Mouse (Mus musculus) midbrain, embryonic 14.5 days (tissue): Measurements from ENCODE around the gene Pes1. TPM values are rescaled to one million over a fixed set of nuclear protein-coding genes. Genes with fewer than 3 reads are reported as not detected.
A peak's percentile ranks its signal among the peaks of the same experiment; 100 is the strongest.
"Not testable (repeated sequence)": the region's sequence is repeated elsewhere in the genome, so short reads cannot be mapped to it uniquely, and the experiment has no call there.

Experiments used
- ATAC-seq: fragments of 200-750 bp; cut with Nextera tagmentation; 2 replicates; pipeline ENCODE4 v1.8.0; 2017; ENCODE audit warnings: moderate number of reproducible peaks, moderate library complexity; ENCODE audit not compliant: low FRiP score, low TSS enrichment
- DNase-seq: peaks from one replicate; pipeline ENCODE4 v3.0.0-alpha.2; 2015
- H3K27ac ChIP-seq: fragments of 300-500 bp; sonication (generic); replicated peaks from 2 replicates; pipeline ENCODE4 v1.5.1; 2014; ENCODE audit warnings: mild to moderate bottlenecking, low read depth, low read length, moderate library complexity
- H3K27me3 ChIP-seq: fragments of 300-500 bp; sonication (generic); 2 replicates; pipeline ENCODE4 v1.6.1; 2014; ENCODE audit warnings: low read length, control low read depth, mixed read lengths; ENCODE audit not compliant: control insufficient read depth, insufficient read depth
- H3K36me3 ChIP-seq: fragments of 300-500 bp; sonication (generic); 2 replicates; pipeline ENCODE4 v1.6.1; 2014; ENCODE audit warnings: low read length, control low read depth; ENCODE audit not compliant: control insufficient read depth, insufficient read depth
- H3K4me1 ChIP-seq: fragments of 300-500 bp; sonication (generic); 2 replicates; pipeline ENCODE4 v1.6.1; 2014; ENCODE audit warnings: mild to moderate bottlenecking, antibody characterized with exemption, low read length, control low read depth; ENCODE audit not compliant: control insufficient read depth, insufficient read depth
- H3K4me2 ChIP-seq: fragments of 300-500 bp; sonication (generic); 2 replicates; pipeline ENCODE4 v1.6.1; 2014; ENCODE audit warnings: mild to moderate bottlenecking, low read length, moderate library complexity
- H3K4me3 ChIP-seq: fragments of 300-500 bp; sonication (generic); replicated peaks from 2 replicates; pipeline ENCODE4 v1.5.1; 2014; ENCODE audit warnings: low read depth, low read length
- H3K9ac ChIP-seq: fragments of 300-500 bp; sonication (generic); replicated peaks from 2 replicates; pipeline ENCODE4 v1.6.1; 2014; ENCODE audit warnings: mild to moderate bottlenecking, low read length, moderate library complexity
- H3K9me3 ChIP-seq: fragments of 300-500 bp; sonication (generic); 2 replicates; pipeline ENCODE4 v1.6.1; 2016; ENCODE audit warnings: low read length, control low read depth, mixed read lengths; ENCODE audit not compliant: control insufficient read depth
- WGBS: fragments of 180-500 bp; shearing (Covaris S2); extraction: QIAGEN DNeasy Blood & Tissue Kit; methylation state at CpG from one replicate; pipeline ENCODE4 v1.1.7; 2014; 5-methylcytosine and 5-hydroxymethylcytosine counted together
- polyA plus RNA-seq: library from polyadenylated mRNA; unstranded; fragments of >200 nt; fragmentation: Nextera tagmentation; extraction: Ambion mirVana; gene quantifications from 2 replicates; pipeline ENCODE4 v1.2.1, GENCODE M21; 2014

Pes1 gene
- polyA plus RNA-seq, 1 experiment from 2014 or later, result 54.4 TPM

DNA sequence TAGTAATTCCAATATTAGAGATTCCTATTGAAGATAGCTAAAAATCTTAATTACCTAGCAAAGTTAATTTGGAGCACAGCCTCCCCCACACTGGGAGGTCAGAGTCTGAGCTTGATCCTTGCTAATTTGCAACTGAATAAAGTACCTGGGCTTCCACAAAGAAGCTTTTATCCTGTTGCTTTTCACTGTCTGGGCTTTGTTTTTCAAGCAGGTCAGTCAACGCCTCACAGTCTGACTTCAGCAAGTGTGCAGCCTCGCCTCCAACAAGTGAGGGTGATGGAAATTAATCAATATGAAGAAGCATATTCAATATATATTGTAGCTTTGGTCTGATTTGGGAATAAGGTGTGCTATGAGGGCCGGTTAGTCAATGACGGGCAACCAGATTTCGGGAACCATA is 8.9 kb upstream of the Pes1 start:
- H3K4me1 ChIP-seq, H3K27me3 ChIP-seq, H3K27ac ChIP-seq, DNase-seq, ATAC-seq, H3K36me3 ChIP-seq, H3K4me2 ChIP-seq, H3K9ac ChIP-seq, H3K9me3 ChIP-seq, H3K4me3 ChIP-seq: not testable (repeated sequence)
- WGBS, result 82% methylated on average over 5 of the region's 5 CpGs

DNA sequence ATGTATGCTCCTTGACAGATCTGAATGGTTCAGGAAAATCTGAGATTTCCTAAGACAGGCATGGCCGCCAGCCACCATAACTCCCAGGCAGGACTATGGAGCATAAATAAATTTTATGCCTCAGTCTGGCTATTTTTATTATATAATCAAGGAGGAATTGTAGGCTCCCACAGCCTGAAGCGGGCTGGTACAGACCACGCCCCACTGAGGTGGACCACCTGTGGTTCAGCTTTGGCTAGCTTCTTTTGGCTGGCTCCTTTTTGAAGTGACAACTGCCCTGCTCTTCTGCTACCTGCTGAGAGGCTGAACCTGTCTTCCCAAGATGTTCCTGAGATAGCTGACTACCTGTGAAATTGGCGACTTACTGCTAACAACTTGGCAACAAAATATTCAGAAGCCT is 8.4 kb upstream of the Pes1 start:
- not testable (repeated sequence) for H3K4me1 ChIP-seq, H3K36me3 ChIP-seq, ATAC-seq, H3K4me2 ChIP-seq, H3K27ac ChIP-seq, H3K9me3 ChIP-seq, H3K4me3 ChIP-seq, H3K9ac ChIP-seq, H3K27me3 ChIP-seq, DNase-seq
- WGBS, result 83% methylated on average over 4 of the region's 4 CpGs

DNA sequence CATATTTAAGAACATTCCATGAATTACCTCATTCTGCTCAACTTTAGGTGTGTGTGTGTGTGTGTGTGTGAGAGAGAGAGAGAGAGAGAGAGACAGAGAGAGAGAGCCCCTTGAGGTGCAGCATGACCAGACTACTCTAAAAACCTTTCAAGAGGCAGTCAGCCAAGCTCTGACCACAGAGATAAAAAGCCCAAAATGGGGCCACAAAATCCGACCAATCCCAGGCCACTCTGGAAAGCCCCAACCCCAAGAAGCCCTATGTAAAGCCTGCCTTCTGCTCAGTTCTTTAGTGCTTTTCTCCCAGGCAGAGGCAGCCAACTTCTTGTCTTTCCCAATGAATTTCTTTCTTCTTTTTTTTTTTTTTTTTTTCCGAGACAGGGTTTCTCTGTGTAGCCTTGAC is 2.9 kb upstream of the Pes1 start:
- Histone ChIP-seq H3K27me3 (no peaks in the 10 kb centered on the region), H3K4me2 (no peak overlapping the region), H3K36me3 (no peaks in the 10 kb centered on the region), H3K4me3 (no peak overlapping the region), H3K27ac (no peak overlapping the region), H3K9ac (no peak overlapping the region), H3K9me3 (no peaks in the 10 kb centered on the region), H3K4me1 (peaks cover 11% of the 10 kb centered on the region)
- no peak for ATAC-seq
- no peak for DNase-seq
- 55% methylated on average over 2 of the region's 2 CpGs for WGBS

DNA sequence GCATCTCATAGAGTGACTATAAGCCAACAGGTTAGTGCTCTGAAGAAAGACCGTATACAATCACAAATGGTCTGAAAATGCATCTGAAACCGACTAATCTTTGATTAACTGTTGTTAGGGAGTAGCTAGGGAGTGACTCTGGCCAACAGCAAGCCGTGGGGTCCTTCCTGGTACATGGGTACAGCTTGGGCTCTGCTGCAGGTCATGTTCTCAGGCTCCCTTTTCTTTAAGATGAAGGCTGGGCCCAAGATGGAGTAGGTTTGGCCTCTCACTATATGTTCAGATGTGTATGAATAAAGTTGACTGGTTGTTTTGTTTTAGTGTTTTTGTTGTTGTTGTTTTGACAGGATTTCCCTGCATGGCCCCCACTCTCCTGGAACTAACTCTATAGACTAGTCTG is 2.0 kb upstream of the Pes1 start:
- ATAC-seq, result no peak
- 66% methylated on average over 3 of the region's 3 CpGs for WGBS

DNA sequence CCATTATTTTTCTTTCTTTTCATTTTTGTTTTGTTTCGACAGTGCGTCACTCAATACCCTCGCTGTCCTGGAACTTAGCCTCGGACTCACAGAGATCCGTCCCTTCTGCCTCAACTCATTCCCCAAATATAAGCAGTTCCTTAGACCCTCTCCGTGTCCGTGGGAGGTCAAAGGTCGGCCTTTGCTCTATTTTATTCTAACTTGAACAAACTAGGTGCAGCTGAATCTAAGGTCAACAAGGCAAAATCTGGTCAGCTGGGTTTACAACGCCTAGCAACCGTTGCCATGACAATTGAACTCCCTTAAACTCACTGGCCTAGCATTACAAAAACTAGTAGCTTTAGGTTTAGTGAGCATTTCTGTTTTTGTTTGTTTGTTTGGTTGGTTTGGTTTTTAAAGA is 620 bp upstream of the Pes1 start:
- Histone ChIP-seq H3K4me2 (peak overlapping the region; percentile 68), H3K9ac (peak overlapping the region; percentile 68; the same call in 1 of the 2 replicates), H3K27ac (no peak overlapping the region), H3K4me1 (peaks cover 11% of the 10 kb centered on the region), H3K27me3 (no peaks in the 10 kb centered on the region), H3K9me3 (no peaks in the 10 kb centered on the region), H3K36me3 (peaks cover 5% of the 10 kb centered on the region; the same call in 1 of the 2 replicates), H3K4me3 (peak overlapping the region; percentile 76)
- DNase-seq (no peak), ATAC-seq (no peak)
- WGBS, result 80% methylated on average over 10 of the region's 10 CpGs

More for the DNA sequence above, 2.0 kb upstream of the Pes1 start:
- no peaks in the 10 kb centered on the region for H3K9me3 ChIP-seq
- H3K9ac ChIP-seq, result no peak overlapping the region
- H3K4me2 ChIP-seq, result no peak overlapping the region
- H3K27ac ChIP-seq, result no peak overlapping the region
- H3K4me1 ChIP-seq, result peaks cover 11% of the 10 kb centered on the region
- H3K4me3 ChIP-seq, result no peak overlapping the region
- DNase-seq, result no peak
- H3K36me3 ChIP-seq, result no peaks in the 10 kb centered on the region
- no peaks in the 10 kb centered on the region for H3K27me3 ChIP-seq

- Histone ChIP-seq H3K4me3 (peak overlapping the region; percentile 76), H3K36me3 (peaks cover 19% of the 10 kb centered on the region), H3K9ac (peak overlapping the region; percentile 68), H3K4me1 (peaks cover 11% of the 10 kb centered on the region), H3K9me3 (no peaks in the 10 kb centered on the region), H3K4me2 (peak overlapping the region; percentile 68), H3K27ac (peak overlapping the region; percentile 52; the same call in 1 of the 2 replicates), H3K27me3 (no peaks in the 10 kb centered on the region)
- 13% methylated on average over 11 of the region's 11 CpGs for WGBS
- no peak for DNase-seq
- ATAC-seq, result no peak
These were observed 819 bp downstream of the Pes1 start for GRCm38 (mm10) chr11:3964416-3965172.

DNA sequence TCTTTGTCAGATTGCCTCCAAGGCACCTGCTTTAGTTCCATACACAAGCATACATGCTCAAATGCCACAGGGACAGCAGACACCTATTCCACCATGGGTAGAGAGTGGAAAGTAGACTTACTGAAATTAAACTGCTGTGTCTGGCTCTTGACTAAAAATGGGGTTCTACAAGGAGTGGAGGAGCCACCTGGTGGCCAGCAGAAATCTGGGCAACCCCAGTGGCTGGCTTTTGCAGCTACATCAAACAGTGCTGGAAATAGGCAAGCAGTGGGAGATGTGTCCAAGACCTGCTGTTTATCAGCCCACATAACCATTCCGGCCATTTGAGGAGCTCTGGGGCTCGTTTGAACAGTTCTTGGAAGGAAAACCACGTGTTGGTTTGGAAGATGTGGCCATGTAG is 6.1 kb downstream of the Pes1 start:
- no peak overlapping the region for H3K4me3 ChIP-seq
- H3K4me2 ChIP-seq, result no peak overlapping the region
- ATAC-seq (no peak), DNase-seq (no peak)
- peaks cover 72% of the 10 kb centered on the region for H3K36me3 ChIP-seq
- no peaks in the 10 kb centered on the region for H3K9me3 ChIP-seq
- 94% methylated on average over 3 of the region's 3 CpGs for WGBS
- H3K27me3 ChIP-seq, result no peaks in the 10 kb centered on the region
- no peak overlapping the region for H3K9ac ChIP-seq
- H3K4me1 ChIP-seq, result peaks cover 3% of the 10 kb centered on the region
- no peak overlapping the region for H3K27ac ChIP-seq

- Histone ChIP-seq H3K27me3 (no peaks in the 10 kb centered on the region), H3K36me3 (peaks cover 76% of the 10 kb centered on the region), H3K9me3 (no peaks in the 10 kb centered on the region), H3K9ac (no peak overlapping the region), H3K4me1 (no peaks in the 10 kb centered on the region), H3K27ac (no peak overlapping the region), H3K4me3 (no peak overlapping the region), H3K4me2 (no peak overlapping the region)
- no peak for ATAC-seq
- 97% methylated on average over 7 of the region's 7 CpGs for WGBS
- DNase-seq, result no peak
These were observed 6.6 kb downstream of the Pes1 start for GRCm38 (mm10) chr11:3970361-3970760.

DNA sequence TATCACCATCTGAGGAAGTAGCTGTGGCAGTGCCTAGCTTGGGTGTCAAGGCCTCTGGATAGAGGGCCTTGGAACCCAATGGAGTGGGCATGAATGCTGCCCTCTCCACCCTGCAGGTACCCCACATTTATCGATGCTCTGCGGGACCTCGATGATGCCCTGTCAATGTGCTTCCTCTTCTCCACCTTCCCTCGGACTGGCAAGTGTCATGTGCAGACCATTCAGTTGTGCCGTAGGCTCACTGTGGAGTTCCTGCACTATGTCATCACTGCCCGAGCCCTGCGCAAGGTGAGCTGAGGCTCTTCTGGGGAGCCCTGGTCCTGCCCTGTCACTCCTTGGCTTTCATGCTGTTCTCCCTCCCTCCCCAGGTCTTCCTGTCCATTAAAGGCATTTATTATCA is 9.3 kb downstream of the Pes1 start:
- 96% methylated on average over 7 of the region's 7 CpGs for WGBS
- Histone ChIP-seq H3K9ac (no peak overlapping the region), H3K9me3 (no peaks in the 10 kb centered on the region), H3K27me3 (no peaks in the 10 kb centered on the region), H3K4me1 (no peaks in the 10 kb centered on the region), H3K27ac (no peak overlapping the region), H3K4me3 (no peak overlapping the region), H3K4me2 (no peak overlapping the region), H3K36me3 (peaks cover 98% of the 10 kb centered on the region)
- ATAC-seq, result no peak
- no peak for DNase-seq
